8 mouse cellular contexts compared by ENCODE assay signal in the genomic region with DNA sequence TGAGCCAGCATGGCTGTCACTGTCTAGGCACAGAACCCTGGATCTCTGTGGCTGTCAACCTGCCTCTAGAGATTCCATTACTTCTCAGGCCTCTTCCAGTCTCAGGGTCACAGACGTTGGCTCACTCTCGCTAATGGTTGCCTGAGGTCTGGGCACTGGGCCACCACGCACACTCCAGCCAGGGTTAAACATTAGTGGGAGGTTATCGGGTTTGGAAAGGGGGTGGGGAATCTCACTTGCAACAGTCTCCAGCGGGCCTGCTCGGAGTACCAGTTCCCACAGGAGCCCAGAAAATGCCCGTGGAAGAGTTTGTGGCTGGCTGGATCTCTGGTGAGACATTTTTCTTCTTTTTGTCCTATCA. TPM values are rescaled to one million over a fixed set of nuclear protein-coding genes. Genes with fewer than 3 reads are reported as not detected.
DNase-seq lines count a peak whose midpoint lies in the region; ATAC-seq lines count a peak whose summit lies in the region.

No protein-coding gene starts in this region.

- H3K36me3 ChIP-seq in hindbrain, embryonic 10.5 days = no peaks in the 10 kb centered on the region
- no peaks in the 10 kb centered on the region for H3K36me3 ChIP-seq in hindbrain, embryonic 11.5 days (ENCODE audit: control insufficient read depth, insufficient read depth, low read length)

- DNase-seq in hindbrain, embryonic 10.5 days (ENCODE audit: low spot score) = no peak
- no peak for DNase-seq in hindbrain, embryonic 11.5 days (ENCODE audit: low spot score)
- peak; percentile 96 for DNase-seq in kidney, adult 9 months
- DNase-seq in lung, postnatal 10 days = peak; percentile 73
- no peak for DNase-seq in right cerebral cortex, postnatal 4 days
- DNase-seq in left cerebral cortex, adult 11 months (ENCODE audit: low spot score) = no peak
- DNase-seq in cerebellum, adult 8-10 months = no peak

- no peak overlapping the region for H3K9ac ChIP-seq in hindbrain, embryonic 11.5 days (ENCODE audit: low read depth, low read length)

- ATAC-seq in hindbrain, embryonic 11.5 days (ENCODE audit: low FRiP score) = no peak

- no peak overlapping the region for H3K4me3 ChIP-seq in hindbrain, embryonic 10.5 days
- no peak overlapping the region for H3K4me3 ChIP-seq in hindbrain, embryonic 11.5 days (ENCODE audit: low read depth, low read length)
- peak overlapping the region; percentile 55 for H3K4me3 ChIP-seq in brown adipose tissue, adult 24 weeks (ENCODE audit: insufficient read depth, low read depth, low read length)

- H3K27ac ChIP-seq in hindbrain, embryonic 10.5 days = peak overlapping the region; percentile 13; the same call in 1 of the 2 replicates
- no peak overlapping the region for H3K27ac ChIP-seq in hindbrain, embryonic 11.5 days (ENCODE audit: low read depth, low read length)
- peak overlapping the region; percentile 92; the same call in 1 of the 2 replicates for H3K27ac ChIP-seq in brown adipose tissue, adult 24 weeks (replicated peaks; ENCODE audit: low read depth, low read length)

- 79% methylated on average over 7 of the region's 7 CpGs for WGBS in hindbrain, embryonic 10.5 days
- 83% methylated on average over 7 of the region's 7 CpGs for WGBS in hindbrain, embryonic 11.5 days

- H3K4me2 ChIP-seq in hindbrain, embryonic 11.5 days (replicated peaks; ENCODE audit: low read depth, low read length) = no peak overlapping the region

- no peaks in the 10 kb centered on the region; the same call in 1 of the 2 replicates for H3K27me3 ChIP-seq in hindbrain, embryonic 10.5 days (ENCODE audit: insufficient read depth, poor library complexity, severe bottlenecking)
- H3K27me3 ChIP-seq in hindbrain, embryonic 11.5 days (ENCODE audit: control insufficient read depth, insufficient read depth, low read length) = no peaks in the 10 kb centered on the region

- peaks cover 39% of the 10 kb centered on the region for H3K4me1 ChIP-seq in hindbrain, embryonic 10.5 days (replicated peaks)
- H3K4me1 ChIP-seq in hindbrain, embryonic 11.5 days (replicated peaks; ENCODE audit: control insufficient read depth, insufficient read depth, low read length) = peaks cover 2% of the 10 kb centered on the region; the same call in 1 of the 2 replicates
- peaks cover 8% of the 10 kb centered on the region for H3K4me1 ChIP-seq in brown adipose tissue, adult 24 weeks (ENCODE audit: control insufficient read depth, insufficient read depth, insufficient read length, low read length)

- H3K9me3 ChIP-seq in hindbrain, embryonic 10.5 days = no peaks in the 10 kb centered on the region
- H3K9me3 ChIP-seq in hindbrain, embryonic 11.5 days (ENCODE audit: control insufficient read depth, low read length) = no peaks in the 10 kb centered on the region

RNA-seq across cellular contexts. Expression of gene Slc25a45, which starts 0.7 kb away (rescaled TPM):
- polyA plus RNA-seq in hindbrain, embryonic 10.5 days (2016; fragmentation: Nextera tagmentation; extraction: Ambion mirVana) = 2.8 TPM in 2 replicates
- 1.0 and 1.1 TPM in 2 replicates for polyA plus RNA-seq in hindbrain, embryonic 11.5 days (2014; fragmentation: Nextera tagmentation; extraction: Ambion mirVana)
- polyA plus RNA-seq in brown adipose tissue, adult 24 weeks (2012; ENCODE audit: insufficient read depth, insufficient read length, missing spikeins) = 2.3 and 2.4 TPM in 2 replicates

RNA-seq across cellular contexts. Expression of gene Frmd8, which starts 3.3 kb away (rescaled TPM):
- polyA plus RNA-seq in hindbrain, embryonic 10.5 days (2016; fragmentation: Nextera tagmentation; extraction: Ambion mirVana) = 37.2 and 37.8 TPM in 2 replicates
- polyA plus RNA-seq in hindbrain, embryonic 11.5 days (2014; fragmentation: Nextera tagmentation; extraction: Ambion mirVana) = 14.9 and 15.8 TPM in 2 replicates
- polyA plus RNA-seq in brown adipose tissue, adult 24 weeks (2012; ENCODE audit: insufficient read depth, insufficient read length, missing spikeins) = 6.6 and 7.0 TPM in 2 replicates

RNA-seq across cellular contexts. Expression of gene Tigd3, which starts 15.6 kb away (rescaled TPM):
- 9.9 and 11.3 TPM in 2 replicates for polyA plus RNA-seq in hindbrain, embryonic 10.5 days (2016; fragmentation: Nextera tagmentation; extraction: Ambion mirVana)
- 7.0 and 7.5 TPM in 2 replicates for polyA plus RNA-seq in hindbrain, embryonic 11.5 days (2014; fragmentation: Nextera tagmentation; extraction: Ambion mirVana)
- not detected in 2 replicates for polyA plus RNA-seq in brown adipose tissue, adult 24 weeks (2012; ENCODE audit: insufficient read depth, insufficient read length, missing spikeins)

RNA-seq across cellular contexts. Expression of gene Dpf2, which starts 34.5 kb away (rescaled TPM):
- polyA plus RNA-seq in hindbrain, embryonic 10.5 days (2016; fragmentation: Nextera tagmentation; extraction: Ambion mirVana) = 225 TPM in 2 replicates
- polyA plus RNA-seq in hindbrain, embryonic 11.5 days (2014; fragmentation: Nextera tagmentation; extraction: Ambion mirVana) = 154 and 171 TPM in 2 replicates
- 22.6 and 36.6 TPM in 2 replicates for polyA plus RNA-seq in brown adipose tissue, adult 24 weeks (2012; ENCODE audit: insufficient read depth, insufficient read length, missing spikeins)

RNA-seq across cellular contexts. Expression of gene Cdc42ep2, which starts 46.3 kb away (rescaled TPM):
- polyA plus RNA-seq in hindbrain, embryonic 10.5 days (2016; fragmentation: Nextera tagmentation; extraction: Ambion mirVana) = 2.0 and 2.9 TPM in 2 replicates
- polyA plus RNA-seq in hindbrain, embryonic 11.5 days (2014; fragmentation: Nextera tagmentation; extraction: Ambion mirVana) = 3.4 TPM in 2 replicates
- polyA plus RNA-seq in brown adipose tissue, adult 24 weeks (2012; ENCODE audit: insufficient read depth, insufficient read length, missing spikeins) = 4.0 and 5.4 TPM in 2 replicates

Comparison
In these comparisons a context has a peak if more than half of its experiments do, and no peak if none do; other contexts are left out.
1. DNase-seq: peak in kidney, adult 9 months (single experiment) and lung, postnatal 10 days (single experiment); none in hindbrain, embryonic 10.5 days (single experiment), hindbrain, embryonic 11.5 days (single experiment), right cerebral cortex, postnatal 4 days (single experiment), left cerebral cortex, adult 11 months (single experiment) and cerebellum, adult 8-10 months (single experiment).